Mouse (Mus musculus) thymus, adult 2 months (tissue): ENCODE measurements around the gene Inava.

Experiments
- CTCF ChIP-seq: fragments of 200-500 bp; IDR thresholded peaks from 2 replicates; pipeline ENCODE4 v1.5.1; 2012; ENCODE audit warnings: mild to moderate bottlenecking, control low read depth, low read length, moderate library complexity, borderline replicate concordance; ENCODE audit not compliant: control insufficient read depth, poor library complexity, insufficient read depth; ENCODE audit errors: extremely low read depth
- POLR2A ChIP-seq: fragments of 200-500 bp; IDR thresholded peaks from 2 replicates; pipeline ENCODE4 v1.6.1; 2012; ENCODE audit warnings: mild to moderate bottlenecking, low read length, control low read depth, moderate library complexity; ENCODE audit not compliant: control insufficient read depth, poor library complexity, insufficient read depth; ENCODE audit errors: extremely low read depth

GRCm38 (mm10) chr1:136263355-136263754, 29.3 kb upstream of the Inava start:
- TF ChIP-seq POLR2A (no peak), CTCF (no peak)
